ENCODE assay signal across 8 mouse cellular contexts in the genomic region with DNA sequence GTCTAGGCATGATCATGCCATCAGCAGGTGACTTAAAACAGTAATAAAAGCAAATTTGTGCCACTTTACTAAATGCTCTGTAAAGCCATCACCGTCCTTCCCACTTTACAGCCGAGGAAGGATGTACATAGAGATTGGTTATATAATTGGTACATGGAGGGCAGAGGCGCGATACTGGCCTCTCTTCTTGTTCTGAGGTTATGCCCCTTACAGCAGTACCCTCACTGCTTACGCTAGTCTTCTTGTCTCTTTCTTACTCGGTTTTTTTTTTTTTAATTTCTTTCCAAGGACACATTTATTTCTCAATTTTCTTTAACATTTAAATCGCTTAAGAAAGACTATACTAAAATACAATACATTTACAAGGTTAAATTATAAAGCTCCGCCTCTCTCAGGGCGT. TPM values are rescaled to one million over a fixed set of nuclear protein-coding genes. Genes with fewer than 3 reads are reported as not detected.
DNase-seq lines count a peak whose midpoint lies in the region; ATAC-seq and TF ChIP-seq lines count a peak whose summit lies in the region.

No protein-coding gene starts in this region.

- TF ChIP-seq POLR2A in CH12.LX (IDR thresholded peaks at IDR 0.05; ENCODE audit: low read depth, low read length) = no peak

- WGBS in heart, embryonic 10.5 days = 36% methylated on average over 9 of the region's 9 CpGs
- 27% methylated on average over 9 of the region's 9 CpGs for WGBS in forebrain, embryonic 12.5 days
- WGBS in liver, embryonic 13.5 days (ENCODE audit: insufficient replicate concordance) = 21% methylated on average over 9 of the region's 9 CpGs

- peak overlapping the region; percentile 87 for H3K4me3 ChIP-seq in heart, embryonic 10.5 days
- peak overlapping the region in 2 of 3 experiments; percentile 72 to 74 for H3K4me3 ChIP-seq in CH12.LX (replicated peaks in 1 of 3; ENCODE audit: low read depth in 2 of 3, low read length in 2 of 3, poor library complexity in 1 of 3)
- peak overlapping the region; percentile 74 for H3K4me3 ChIP-seq in forebrain, embryonic 12.5 days (replicated peaks)
- peak overlapping the region; percentile 82 for H3K4me3 ChIP-seq in liver, embryonic 13.5 days (replicated peaks)

- H3K4me2 ChIP-seq in CH12.LX (ENCODE audit: insufficient read depth, low read depth, poor library complexity, severe bottlenecking) = peak overlapping the region; percentile 34
- H3K4me2 ChIP-seq in forebrain, embryonic 12.5 days = peak overlapping the region; percentile 75
- peak overlapping the region; percentile 98 for H3K4me2 ChIP-seq in liver, embryonic 13.5 days

- no peaks in the 10 kb centered on the region for H3K27me3 ChIP-seq in heart, embryonic 10.5 days (ENCODE audit: insufficient read depth, poor library complexity, severe bottlenecking)
- peaks cover 2% of the 10 kb centered on the region for H3K27me3 ChIP-seq in CH12.LX (replicated peaks)
- H3K27me3 ChIP-seq in forebrain, embryonic 12.5 days = no peaks in the 10 kb centered on the region
- no peaks in the 10 kb centered on the region for H3K27me3 ChIP-seq in liver, embryonic 13.5 days

- peak; percentile 30; the same call in 1 of the 2 replicates for ATAC-seq in forebrain, embryonic 12.5 days (ENCODE audit: low FRiP score)
- no peak for ATAC-seq in liver, embryonic 13.5 days (ENCODE audit: low read depth)

- no peaks in the 10 kb centered on the region for H3K4me1 ChIP-seq in heart, embryonic 10.5 days
- peaks cover 11 to 62% of the 10 kb centered on the region in 2 experiments for H3K4me1 ChIP-seq in CH12.LX (ENCODE audit: control insufficient read depth in 1 of 2, insufficient read depth in 2 of 2)
- no peaks in the 10 kb centered on the region for H3K4me1 ChIP-seq in forebrain, embryonic 12.5 days
- H3K4me1 ChIP-seq in liver, embryonic 13.5 days (replicated peaks) = peaks cover 36% of the 10 kb centered on the region

- H3K9ac ChIP-seq in CH12.LX (ENCODE audit: insufficient read depth, low read depth) = peak overlapping the region; percentile 31
- H3K9ac ChIP-seq in forebrain, embryonic 12.5 days = no peak overlapping the region
- 0 out of 2 replicates have a peak overlapping the region, but pooled peaks have one; percentile 44 for H3K9ac ChIP-seq in liver, embryonic 13.5 days

- H3K27ac ChIP-seq in heart, embryonic 10.5 days = peak overlapping the region; percentile 98
- no peak overlapping the region for H3K27ac ChIP-seq in CH12.LX (ENCODE audit: insufficient read depth, low read depth)
- no peak overlapping the region for H3K27ac ChIP-seq in forebrain, embryonic 12.5 days
- no peak overlapping the region for H3K27ac ChIP-seq in liver, embryonic 13.5 days

- no peak for DNase-seq in heart, embryonic 10.5 days (ENCODE audit: low spot score)
- no peak for DNase-seq in heart, postnatal 4 days
- DNase-seq in CH12.LX (ENCODE audit: extremely low read depth) = no peak
- DNase-seq in liver, embryonic 13.5 days = no peak
- no peak for DNase-seq in adrenal gland, postnatal 14 days
- DNase-seq in gastrocnemius, postnatal 4 days (ENCODE audit: low spot score in 2 of 2) = no peak
- no peak for DNase-seq in urinary bladder, postnatal 25 days (ENCODE audit: low spot score)

- no peak for TF ChIP-seq CTCF in CH12.LX (conservative IDR thresholded peaks at IDR 0.05 in 1 of 2, IDR thresholded peaks at IDR 0.05 in 1 of 2; ENCODE audit: low read depth in 2 of 2, low read length in 2 of 2)

- peaks cover 10% of the 10 kb centered on the region for H3K79me2 ChIP-seq in CH12.LX (replicated peaks; ENCODE audit: control insufficient read depth, extremely low read depth, insufficient read depth, poor library complexity, severe bottlenecking)

- no peak for TF ChIP-seq RAD21 in CH12.LX (IDR thresholded peaks at IDR 0.05; ENCODE audit: low read depth, low read length)

- H3K36me3 ChIP-seq in heart, embryonic 10.5 days = peaks cover 11% of the 10 kb centered on the region
- H3K36me3 ChIP-seq in CH12.LX (replicated peaks in 1 of 2; ENCODE audit: control insufficient read depth in 1 of 2, insufficient read depth in 1 of 2, low read length in 1 of 2) = peaks cover 6 to 20% of the 10 kb centered on the region in 2 experiments
- no peaks in the 10 kb centered on the region for H3K36me3 ChIP-seq in forebrain, embryonic 12.5 days (replicated peaks)
- 0 out of 2 replicates have a peak, but pooled peaks cover 3% of the 10 kb centered on the region for H3K36me3 ChIP-seq in liver, embryonic 13.5 days

- no peak; the same call in 1 of the 2 replicates for TF ChIP-seq EP300 in CH12.LX (IDR thresholded peaks at IDR 0.05; ENCODE audit: low read length)

- dilution Hi-C loops in CH12.LX (cut with MboI; ENCODE audit: extremely low pct_ligation_motif_present, extremely low pct_unique_long_range_greater_than_20kb, low sequenced_read_pairs) = no loop called here

- in situ Hi-C loops in CH12.LX (cut with MboI; ENCODE audit: low pct_ligation_motif_present, low pct_unique_long_range_greater_than_20kb, low sequenced_read_pairs) = no loop called here

- H3K9me3 ChIP-seq in heart, embryonic 10.5 days = no peaks in the 10 kb centered on the region
- H3K9me3 ChIP-seq in CH12.LX (replicated peaks; ENCODE audit: low read length) = no peaks in the 10 kb centered on the region
- no peaks in the 10 kb centered on the region for H3K9me3 ChIP-seq in forebrain, embryonic 12.5 days
- no peaks in the 10 kb centered on the region for H3K9me3 ChIP-seq in liver, embryonic 13.5 days (replicated peaks)

TF ChIP-seq in CH12.LX, 34 proteins besides CTCF, POLR2A, EP300 and RAD21:
- no peak for TF ChIP-seq SIN3A (IDR thresholded peaks at IDR 0.05; ENCODE audit: low read length)
- peak; percentile 80 for TF ChIP-seq CHD1 (IDR thresholded peaks at IDR 0.05; ENCODE audit: low read depth, low read length)

RNA-seq across cellular contexts. Expression of gene Tvp23b, which starts 0.5 kb away (rescaled TPM):
- 55.6 and 61.8 TPM in 2 replicates for polyA plus RNA-seq in heart, embryonic 10.5 days (2016; fragmentation: Nextera tagmentation; extraction: Ambion mirVana)
- total RNA-seq in heart, postnatal 4 days (2021) = 10 to 100 TPM; 18.2 to 22.0 TPM
- total RNA-seq in CH12.LX (2012; rRNA removed) = 57.7 and 62.2 TPM in 2 replicates
- 68.7 and 71.2 TPM in 2 replicates for total RNA-seq in CH12.LX (2014; rRNA removed)
- 39.6 and 40.9 TPM in 2 replicates for polyA plus RNA-seq in CH12.LX (2012; ENCODE audit: insufficient read length, low read depth)
- 41.3 and 42.2 TPM in 2 replicates for polyA plus RNA-seq in forebrain, embryonic 12.5 days (2016; fragmentation: Nextera tagmentation; extraction: Ambion mirVana)
- polyA plus RNA-seq in liver, embryonic 13.5 days (2015; fragmentation: Nextera tagmentation; extraction: Ambion mirVana) = 29.2 and 36.1 TPM in 2 replicates
- 33.6 and 34.4 TPM in 2 replicates for total RNA-seq in adrenal gland, postnatal 14 days (2021)
- 10 to 100 TPM; 18.9 to 20.4 TPM for total RNA-seq in gastrocnemius, postnatal 4 days (2021)

RNA-seq across cellular contexts. Expression of gene Fbxw10, which starts 31.9 kb away (rescaled TPM):
- polyA plus RNA-seq in heart, embryonic 10.5 days (2016; fragmentation: Nextera tagmentation; extraction: Ambion mirVana) = 0.34 TPM in 1 of 2 replicates, not detected in the other
- under 1 TPM in 1 of 2 experiments, not detected in 1; 0.23 TPM for total RNA-seq in heart, postnatal 4 days (2021)
- 0.50 and 0.59 TPM in 2 replicates for total RNA-seq in CH12.LX (2012; rRNA removed)
- total RNA-seq in CH12.LX (2014; rRNA removed) = 0.78 and 0.88 TPM in 2 replicates
- 0.87 and 1.4 TPM in 2 replicates for polyA plus RNA-seq in CH12.LX (2012; ENCODE audit: insufficient read length, low read depth)
- polyA plus RNA-seq in forebrain, embryonic 12.5 days (2016; fragmentation: Nextera tagmentation; extraction: Ambion mirVana) = 0.24 and 0.62 TPM in 2 replicates
- 0.03 and 0.07 TPM in 2 replicates for polyA plus RNA-seq in liver, embryonic 13.5 days (2015; fragmentation: Nextera tagmentation; extraction: Ambion mirVana)
- 0.70 and 1.2 TPM in 2 replicates for total RNA-seq in adrenal gland, postnatal 14 days (2021)
- 1 to 10 TPM in 1 of 2 experiments, under 1 TPM in 1; 0.96 to 1.1 TPM for total RNA-seq in gastrocnemius, postnatal 4 days (2021)

RNA-seq across cellular contexts. Expression of gene Trim16, which starts 58.7 kb away (rescaled TPM):
- 3.7 and 4.9 TPM in 2 replicates for polyA plus RNA-seq in heart, embryonic 10.5 days (2016; fragmentation: Nextera tagmentation; extraction: Ambion mirVana)
- 10 to 100 TPM in 1 of 2 experiments, 1 to 10 TPM in 1; 7.6 to 10.0 TPM for total RNA-seq in heart, postnatal 4 days (2021)
- not detected in 2 replicates for total RNA-seq in CH12.LX (2012; rRNA removed)
- not detected in 2 replicates for total RNA-seq in CH12.LX (2014; rRNA removed)
- polyA plus RNA-seq in CH12.LX (2012; ENCODE audit: insufficient read length, low read depth) = 0.12 TPM in 1 of 2 replicates, not detected in the other
- polyA plus RNA-seq in forebrain, embryonic 12.5 days (2016; fragmentation: Nextera tagmentation; extraction: Ambion mirVana) = 4.4 and 5.3 TPM in 2 replicates
- polyA plus RNA-seq in liver, embryonic 13.5 days (2015; fragmentation: Nextera tagmentation; extraction: Ambion mirVana) = 0.65 and 0.73 TPM in 2 replicates
- 12.0 and 13.8 TPM in 2 replicates for total RNA-seq in adrenal gland, postnatal 14 days (2021)
- 10 to 100 TPM; 24.1 to 28.3 TPM for total RNA-seq in gastrocnemius, postnatal 4 days (2021)

Comparison
In these comparisons a context has a peak if more than half of its experiments do, and no peak if none do; other contexts are left out.
1. H3K4me2 ChIP-seq: peak in every context shown above with its lines; median percentile 98 in liver, embryonic 13.5 days; 75 in forebrain, embryonic 12.5 days; 34 in CH12.LX.
2. RNA of gene Trim16, which starts 58.7 kb away (total RNA-seq): 24.1 to 28.3 TPM in gastrocnemius, postnatal 4 days, 12.0 to 13.8 TPM in adrenal gland, postnatal 14 days and 7.6 to 10.0 TPM in heart, postnatal 4 days; not detected in CH12.LX; every median in the first group is over 4 times any median in the second.
3. Peak in every context shown above with its lines, with median percentiles within 50 percentile points of each other: H3K4me3 ChIP-seq.